Mouse (Mus musculus): Measurements from ENCODE around the gene Ncoa4. TPM values are rescaled to one million over a fixed set of nuclear protein-coding genes. Genes with fewer than 3 reads are reported as not detected.
"Not testable (repeated sequence)": the region's sequence is repeated elsewhere in the genome, so short reads cannot be mapped to it uniquely, and the experiment has no call there.

Gene Ncoa4
- polyA plus RNA-seq, 1 experiment from 2014 or later, result 69.5 TPM

- no peak overlapping the region for H3K4me2 ChIP-seq
- no peak overlapping the region for H3K4me3 ChIP-seq (replicated peaks)
- no peak overlapping the region for H3K27ac ChIP-seq
- H3K27me3 ChIP-seq, result no peaks in the 10 kb centered on the region
- 82% methylated on average over 2 of the region's 2 CpGs for WGBS
- no peak for ATAC-seq (ENCODE audit: insufficient number of reproducible peaks, insufficient read depth, low FRiP score, low TSS enrichment, low read depth)
- no peaks in the 10 kb centered on the region for H3K4me1 ChIP-seq (replicated peaks)
- peaks cover 48% of the 10 kb centered on the region for H3K36me3 ChIP-seq
- H3K9me3 ChIP-seq, result no peaks in the 10 kb centered on the region
- H3K9ac ChIP-seq (replicated peaks), result no peak overlapping the region
Observed at GRCm38 (mm10) chr14:32175310-32175709, 15.6 kb downstream of the Ncoa4 start.

- H3K27ac ChIP-seq; H3K9ac ChIP-seq (replicated peaks); H3K4me1 ChIP-seq (replicated peaks); H3K4me3 ChIP-seq (replicated peaks); ATAC-seq (ENCODE audit: insufficient number of reproducible peaks, insufficient read depth, low FRiP score, low TSS enrichment, low read depth); H3K27me3 ChIP-seq; H3K4me2 ChIP-seq; H3K9me3 ChIP-seq: not testable (repeated sequence)
- H3K36me3 ChIP-seq, result peaks cover 55% of the 10 kb centered on the region
- 82% methylated on average over 5 of the region's 5 CpGs for WGBS
Observed at GRCm38 (mm10) chr14:32176590-32176989, 16.9 kb downstream of the Ncoa4 start.

DNA sequence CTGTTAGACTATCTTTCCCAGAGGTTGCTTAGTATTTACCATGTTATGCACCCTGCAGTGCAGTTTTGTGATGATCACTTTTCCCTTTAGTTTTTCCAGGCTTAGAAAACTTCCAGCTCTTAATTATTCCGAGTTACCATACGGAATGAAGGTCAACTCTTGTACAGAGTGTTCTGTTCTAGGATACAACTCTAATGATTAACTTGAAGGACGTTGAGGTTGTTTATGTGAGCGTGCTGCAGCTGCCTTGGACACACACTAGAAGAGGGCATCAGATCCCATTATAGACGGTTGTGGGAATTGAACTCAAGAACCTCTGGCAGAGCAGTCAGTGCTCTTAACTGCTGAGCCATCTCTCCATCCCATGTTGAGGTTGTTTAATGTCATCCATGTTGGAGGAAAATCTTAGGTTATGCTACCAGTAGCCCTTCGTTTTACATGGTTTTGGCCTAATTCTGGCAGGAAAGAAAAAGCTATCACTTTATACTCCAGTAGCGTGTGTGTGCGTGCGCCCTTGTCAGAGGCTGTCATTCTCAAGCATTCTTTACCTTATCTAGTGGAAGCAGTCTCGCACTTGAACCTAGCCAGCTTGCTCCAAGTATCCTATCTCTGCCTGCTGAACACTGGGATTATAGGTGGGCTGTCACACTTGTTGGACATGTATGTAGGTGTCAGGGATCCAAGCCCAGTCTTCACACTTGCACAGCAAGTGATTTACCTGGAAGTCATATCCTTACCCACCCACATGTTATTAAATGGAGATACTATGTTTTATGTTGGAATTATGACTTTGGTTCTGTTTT is 19.9 kb downstream of the Ncoa4 start:
- H3K4me3 ChIP-seq (replicated peaks), result no peak overlapping the region
- H3K9ac ChIP-seq (replicated peaks), result no peak overlapping the region
- peaks cover 65% of the 10 kb centered on the region for H3K36me3 ChIP-seq
- no peak overlapping the region for H3K4me2 ChIP-seq
- ATAC-seq (ENCODE audit: insufficient number of reproducible peaks, insufficient read depth, low FRiP score, low TSS enrichment, low read depth), result no peak
- H3K27ac ChIP-seq, result no peak overlapping the region
- H3K9me3 ChIP-seq, result no peaks in the 10 kb centered on the region
- no peaks in the 10 kb centered on the region for H3K27me3 ChIP-seq
- 93% methylated on average over 10 of the region's 10 CpGs for WGBS
- no peaks in the 10 kb centered on the region for H3K4me1 ChIP-seq (replicated peaks)

- 92% methylated on average over 6 of the region's 6 CpGs for WGBS
- H3K9me3 ChIP-seq, result no peaks in the 10 kb centered on the region
- no peak overlapping the region for H3K4me2 ChIP-seq
- H3K36me3 ChIP-seq, result peaks cover 69% of the 10 kb centered on the region
- no peaks in the 10 kb centered on the region for H3K4me1 ChIP-seq (replicated peaks)
- ATAC-seq (ENCODE audit: insufficient number of reproducible peaks, insufficient read depth, low FRiP score, low TSS enrichment, low read depth), result no peak
- H3K9ac ChIP-seq (replicated peaks), result no peak overlapping the region
- H3K4me3 ChIP-seq (replicated peaks), result no peak overlapping the region
- H3K27me3 ChIP-seq, result no peaks in the 10 kb centered on the region
- no peak overlapping the region for H3K27ac ChIP-seq
Observed at GRCm38 (mm10) chr14:32180861-32181260, 21.2 kb downstream of the Ncoa4 start.

DNA sequence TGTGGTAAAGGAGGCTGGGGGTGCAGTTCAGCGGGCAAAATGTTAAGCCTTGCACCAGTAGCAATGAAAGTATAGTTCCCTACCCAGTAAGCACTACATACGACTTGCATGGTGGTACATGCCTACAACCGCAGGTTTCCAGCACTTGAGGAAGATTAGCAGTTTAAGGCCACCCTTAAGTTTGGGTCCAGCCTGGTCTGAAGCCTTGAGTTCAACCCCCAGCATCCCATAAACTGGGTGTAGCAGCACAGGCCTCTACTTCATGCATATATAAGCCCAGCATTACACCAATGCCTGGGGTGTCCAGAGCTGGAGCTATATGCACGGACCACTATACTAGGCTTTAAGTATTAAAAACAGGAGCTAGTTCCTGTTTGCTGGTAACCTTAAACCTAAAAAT is 24.2 kb downstream of the Ncoa4 start:
- H3K4me1 ChIP-seq (replicated peaks), result no peaks in the 10 kb centered on the region

GRCm38 (mm10) chr14:32190627-32191391 is 31.1 kb downstream of the Ncoa4 start:
- Histone ChIP-seq H3K4me1 (replicated peaks) (no peaks in the 10 kb centered on the region), H3K9me3 (no peaks in the 10 kb centered on the region), H3K4me2 (no peak overlapping the region), H3K27ac (no peak overlapping the region), H3K4me3 (replicated peaks) (no peak overlapping the region), H3K36me3 (peaks cover 77% of the 10 kb centered on the region), H3K27me3 (no peaks in the 10 kb centered on the region), H3K9ac (replicated peaks) (no peak overlapping the region)
- ATAC-seq (ENCODE audit: insufficient number of reproducible peaks, insufficient read depth, low FRiP score, low TSS enrichment, low read depth), result no peak
- 91% methylated on average over 6 of the region's 6 CpGs for WGBS

More for the DNA sequence above, 24.2 kb downstream of the Ncoa4 start:
- Histone ChIP-seq H3K9me3 (no peaks in the 10 kb centered on the region), H3K4me3 (replicated peaks) (no peak overlapping the region), H3K36me3 (peaks cover 88% of the 10 kb centered on the region), H3K9ac (replicated peaks) (no peak overlapping the region), H3K4me2 (no peak overlapping the region), H3K27me3 (no peaks in the 10 kb centered on the region), H3K27ac (no peak overlapping the region)
- WGBS, result 96% methylated on average over 4 of the region's 4 CpGs
- no peak for ATAC-seq (ENCODE audit: insufficient number of reproducible peaks, insufficient read depth, low FRiP score, low TSS enrichment, low read depth)

DNA sequence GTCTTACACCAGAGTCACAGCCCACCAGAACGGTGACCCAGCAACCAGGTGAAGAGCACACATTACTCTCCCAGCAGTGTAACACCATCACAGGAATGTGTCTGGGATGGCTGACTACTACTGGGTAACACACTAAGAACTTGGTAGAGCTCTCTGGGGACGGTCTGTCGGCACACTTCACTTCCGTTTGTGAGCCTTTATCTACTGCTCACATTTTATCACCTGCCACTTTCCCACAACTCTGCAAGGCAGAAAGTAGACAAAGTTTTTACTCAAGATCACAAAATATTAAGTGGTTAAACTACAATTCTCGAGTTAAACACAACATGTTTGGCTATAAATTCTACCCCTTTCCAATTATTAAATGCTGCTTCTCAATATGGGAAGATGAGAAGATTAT is 32.3 kb downstream of the Ncoa4 start:
- no peak overlapping the region for H3K9ac ChIP-seq (replicated peaks)
- 87% methylated on average over 5 of the region's 5 CpGs for WGBS

GRCm38 (mm10) chr14:32192437-32192836 is 32.8 kb downstream of the Ncoa4 start:
- Histone ChIP-seq H3K4me2 (no peak overlapping the region), H3K9ac (replicated peaks) (no peak overlapping the region), H3K27ac (no peak overlapping the region), H3K4me3 (replicated peaks) (no peak overlapping the region), H3K4me1 (replicated peaks) (no peaks in the 10 kb centered on the region), H3K9me3 (no peaks in the 10 kb centered on the region), H3K36me3 (peaks cover 70% of the 10 kb centered on the region), H3K27me3 (no peaks in the 10 kb centered on the region)
- ATAC-seq (ENCODE audit: insufficient number of reproducible peaks, insufficient read depth, low FRiP score, low TSS enrichment, low read depth), result no peak
- WGBS, result 56% methylated on average over 3 of the region's 3 CpGs

More for the DNA sequence above, 32.3 kb downstream of the Ncoa4 start:
- H3K36me3 ChIP-seq, result peaks cover 70% of the 10 kb centered on the region
- H3K4me3 ChIP-seq (replicated peaks), result no peak overlapping the region
- no peak overlapping the region for H3K4me2 ChIP-seq
- no peaks in the 10 kb centered on the region for H3K4me1 ChIP-seq (replicated peaks)
- H3K27me3 ChIP-seq, result no peaks in the 10 kb centered on the region
- H3K27ac ChIP-seq, result no peak overlapping the region
- no peaks in the 10 kb centered on the region for H3K9me3 ChIP-seq
- ATAC-seq (ENCODE audit: insufficient number of reproducible peaks, insufficient read depth, low FRiP score, low TSS enrichment, low read depth), result no peak

DNA sequence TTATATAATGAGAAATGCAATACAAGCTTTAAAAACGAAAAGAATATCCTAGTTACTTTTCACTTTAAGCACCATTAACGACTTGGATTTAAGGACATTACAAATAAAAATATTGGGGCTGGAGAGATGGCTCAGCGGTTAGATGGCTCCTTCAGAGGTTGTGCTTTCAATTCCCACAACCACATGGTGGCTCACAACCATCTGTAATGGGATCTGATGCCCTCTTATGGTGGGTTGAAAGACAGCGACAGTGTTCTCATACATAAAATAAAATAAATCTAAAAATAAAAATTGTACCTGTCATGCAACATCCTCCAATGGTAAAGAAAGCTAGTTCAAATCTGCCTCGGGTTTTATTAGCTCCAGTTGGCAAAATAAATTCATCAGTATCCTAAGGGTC is 33.9 kb downstream of the Ncoa4 start:
- WGBS, result 83% methylated on average over 5 of the region's 5 CpGs
- not testable (repeated sequence) for H3K9me3 ChIP-seq; H3K27me3 ChIP-seq; H3K27ac ChIP-seq; H3K9ac ChIP-seq (replicated peaks); H3K4me1 ChIP-seq (replicated peaks); H3K4me3 ChIP-seq (replicated peaks); H3K4me2 ChIP-seq; ATAC-seq (ENCODE audit: insufficient number of reproducible peaks, insufficient read depth, low FRiP score, low TSS enrichment, low read depth)
- H3K36me3 ChIP-seq, result peaks cover 69% of the 10 kb centered on the region

GRCm38 (mm10) chr14:32201354-32201753 is 41.7 kb downstream of the Ncoa4 start:
- Histone ChIP-seq H3K27me3 (no peaks in the 10 kb centered on the region), H3K27ac (peak overlapping the region; percentile 5; the same call in 1 of the 2 replicates), H3K36me3 (peaks cover 33% of the 10 kb centered on the region), H3K4me2 (peak overlapping the region; percentile 90), H3K4me3 (replicated peaks) (peak overlapping the region; percentile 97), H3K4me1 (replicated peaks) (peaks cover 21% of the 10 kb centered on the region), H3K9ac (replicated peaks) (peak overlapping the region; percentile 95), H3K9me3 (peaks cover 5% of the 10 kb centered on the region; the same call in 1 of the 2 replicates)
- peak; percentile 42; the same call in 1 of the 2 replicates for ATAC-seq (ENCODE audit: insufficient number of reproducible peaks, insufficient read depth, low FRiP score, low TSS enrichment, low read depth)
- WGBS, result under 1% methylated on average over 26 of the region's 26 CpGs

GRCm38 (mm10) chr14:32201791-32202451 is 42.3 kb downstream of the Ncoa4 start, which contains the start of the genes Timm23 and Parg:
Gene Timm23, minus strand, starts transcription at chr14:32201898.
Gene Parg, plus strand, starts transcription at chr14:32201949.
- H3K9me3 ChIP-seq, result peaks cover 5% of the 10 kb centered on the region; the same call in 1 of the 2 replicates
- under 1% methylated on average over 74 of the region's 77 CpGs for WGBS
- no peaks in the 10 kb centered on the region for H3K27me3 ChIP-seq
- H3K4me1 ChIP-seq (replicated peaks), result peaks cover 21% of the 10 kb centered on the region
- H3K36me3 ChIP-seq, result peaks cover 30% of the 10 kb centered on the region
- H3K4me3 ChIP-seq (replicated peaks), result peak within 1 kb of the TSS; percentile 97
- H3K27ac ChIP-seq, result peak within 1 kb of the TSS; percentile 74; the same call in 1 of the 2 replicates
- ATAC-seq (ENCODE audit: insufficient number of reproducible peaks, insufficient read depth, low FRiP score, low TSS enrichment, low read depth), result peak; percentile 88
- peak within 1 kb of the TSS; percentile 90 for H3K4me2 ChIP-seq
- peak within 1 kb of the TSS; percentile 95 for H3K9ac ChIP-seq (replicated peaks)

Measured in limb, embryonic 12.5 days (tissue).